Mouse (Mus musculus) bone marrow macrophage, adult 2 months (primary cell): ENCODE results near the gene Rnf2.

Experiments
- CTCF ChIP-seq: IDR thresholded peaks from 2 replicates; pipeline ENCODE4 v1.5.1; 2012; ENCODE audit warnings: low read depth, mild to moderate bottlenecking, low read length, moderate library complexity
- POLR2A ChIP-seq: IDR thresholded peaks from 2 replicates; pipeline ENCODE4 v1.6.1; 2012; ENCODE audit warnings: mild to moderate bottlenecking, low read depth, low read length, borderline replicate concordance

- TF ChIP-seq CTCF (no peak), POLR2A (no peak)
These were observed 43.2 kb upstream of the Rnf2 start for GRCm38 (mm10) chr1:151543796-151544477.
